Mouse (Mus musculus): ENCODE measurements around the gene Sp140.
"Not testable (repeated sequence)": the region's sequence is repeated elsewhere in the genome, so short reads cannot be mapped to it uniquely, and the experiment has no call there.

- not testable (repeated sequence) for TF ChIP-seq MYOD1 (IDR thresholded peaks at IDR 0.05; ENCODE audit: control insufficient read depth in 1 of 3, insufficient read length in 2 of 3, low read depth in 2 of 3); TCF3 (IDR thresholded peaks at IDR 0.05; ENCODE audit: insufficient read length, low read depth)
Observed at GRCm38 (mm10) chr1:85575376-85575775, 24.8 kb upstream of the Sp140 start, which contains the start of gene G530012D18Rik.

All from myocyte (in vitro differentiated cells).